Mouse (Mus musculus) adrenal gland (tissue): ENCODE measurements around the gene Slc25a54.

Experiments
- intact Hi-C: fragments of 180-260 bp; cut with DNase I; formaldehyde crosslinking; loops from one replicate; pipeline ENCODE4 v1.15.1; 2025
- microRNA-seq, 2 experiments: library from miRNA; unstranded; fragments of <30 nt; microRNA quantifications; one replicate each; pipeline ENCODE4; 2019

Gene Slc25a54

GRCm38 (mm10) chr3:109123531-109123981 is 43.3 kb downstream of the Slc25a54 start:
- intact Hi-C loops: no loop called here

GRCm38 (mm10) chr3:109124091-109124490 is 43.8 kb downstream of the Slc25a54 start:
- intact Hi-C loops: no loop called here

GRCm38 (mm10) chr3:109125531-109125930 is 45.3 kb downstream of the Slc25a54 start:
- intact Hi-C loops: no loop called here

GRCm38 (mm10) chr3:109129768-109130167 is 49.5 kb downstream of the Slc25a54 start:
- intact Hi-C loops: no loop called here

GRCm38 (mm10) chr3:109132966-109133365 is 52.7 kb downstream of the Slc25a54 start:
- intact Hi-C loops: no loop called here

GRCm38 (mm10) chr3:109134036-109134435 is 53.8 kb downstream of the Slc25a54 start:
- intact Hi-C loops: no loop called here

GRCm38 (mm10) chr3:109135352-109135751 is 55.1 kb downstream of the Slc25a54 start:
- intact Hi-C loops: no loop called here

- intact Hi-C loops: no loop called here
Measured at GRCm38 (mm10) chr3:109152561-109152960, 72.3 kb downstream of the Slc25a54 start.

- intact Hi-C loops: no loop called here
Measured at GRCm38 (mm10) chr3:109153410-109153809, 73.1 kb downstream of the Slc25a54 start.

- intact Hi-C loops: no loop called here
Measured at GRCm38 (mm10) chr3:109155926-109156669, 75.8 kb downstream of the Slc25a54 start.

GRCm38 (mm10) chr3:109157481-109157880 is 77.2 kb downstream of the Slc25a54 start:
- intact Hi-C loops: no loop called here

- intact Hi-C loops: no loop called here
Measured at GRCm38 (mm10) chr3:109164088-109164487, 83.8 kb downstream of the Slc25a54 start.

- intact Hi-C loops: no loop called here
Measured at GRCm38 (mm10) chr3:109164644-109165043, 84.4 kb downstream of the Slc25a54 start.

- intact Hi-C loops: no loop called here
Measured at GRCm38 (mm10) chr3:109165214-109165829, 85.1 kb downstream of the Slc25a54 start.

Small RNAs within 50 kb of the gene (microRNA-seq; reads per million reads assigned to microRNA genes)
- 0 reads per million in 2 experiments for gene Gm44384
